Mouse (Mus musculus): ENCODE results near the gene Aacs.
"Not testable (repeated sequence)": the region's sequence is repeated elsewhere in the genome, so short reads cannot be mapped to it uniquely, and the experiment has no call there.

Gene Aacs

DNA sequence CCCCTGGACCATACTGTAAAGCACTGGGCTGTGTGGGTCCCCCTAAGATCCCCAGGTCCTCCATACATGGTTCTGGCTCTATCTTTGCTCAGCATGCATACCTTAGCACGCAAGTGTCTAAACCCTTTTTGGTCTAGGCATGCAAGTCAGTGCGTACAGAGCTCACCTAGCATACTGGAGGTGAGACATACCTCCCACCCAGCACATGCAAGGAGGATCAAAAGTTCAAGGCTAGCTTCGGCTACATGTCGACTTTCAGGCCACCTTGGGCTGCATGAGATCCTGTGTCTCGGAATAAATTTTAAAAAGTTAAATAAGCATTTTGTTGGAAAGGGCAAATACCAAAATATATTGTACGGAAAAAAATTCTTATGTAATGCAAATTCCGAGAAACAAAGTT is 10.4 kb upstream of the Aacs start:
- DNase-seq (ENCODE audit: inconsistent age in 2 of 2, low spot score in 1 of 2) = no peak

DNA sequence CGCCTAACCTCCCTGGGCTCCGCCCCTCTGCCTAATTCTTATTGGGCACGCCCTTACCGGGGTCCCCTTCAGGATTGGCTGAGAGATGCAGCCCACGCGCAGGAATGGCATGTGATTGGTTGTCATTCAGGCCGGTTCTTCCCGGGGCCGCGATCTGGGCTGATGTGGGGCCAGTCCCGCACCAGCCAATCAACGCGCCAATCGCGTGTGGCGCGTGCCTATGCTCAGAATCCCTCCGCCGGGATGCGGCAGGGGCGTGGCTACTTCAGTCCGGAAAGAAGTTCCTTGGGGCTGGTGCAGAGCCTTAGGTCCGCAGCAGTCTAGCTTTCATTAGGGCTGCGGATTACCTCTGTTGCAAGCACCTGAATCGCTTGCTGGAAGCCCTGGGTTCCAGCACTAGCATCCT is 9.9 kb upstream of the Aacs start:
- peak; percentile 98 for DNase-seq (ENCODE audit: inconsistent age in 2 of 2, low spot score in 1 of 2)

DNA sequence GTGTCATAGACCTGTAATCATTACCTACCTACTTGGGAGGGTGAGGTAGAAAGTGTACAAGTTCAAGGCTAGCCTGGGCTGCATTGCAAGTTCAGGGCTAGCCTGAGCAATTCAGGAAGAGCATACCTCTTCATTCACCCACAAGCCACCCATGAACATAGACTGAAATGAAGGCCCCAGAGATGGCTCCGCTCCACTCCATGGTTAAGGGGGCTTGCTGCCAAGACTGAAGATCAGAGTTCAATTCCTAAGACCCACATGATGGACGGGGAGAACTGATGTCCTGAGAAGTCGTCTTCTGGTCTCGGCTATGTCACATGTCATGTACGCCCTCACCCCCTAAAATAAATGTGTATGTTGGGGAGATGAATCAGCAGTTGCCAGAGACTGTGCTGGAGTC is 9.1 kb upstream of the Aacs start:
- DNase-seq (ENCODE audit: inconsistent age in 2 of 2, low spot score in 1 of 2) = no peak

DNA sequence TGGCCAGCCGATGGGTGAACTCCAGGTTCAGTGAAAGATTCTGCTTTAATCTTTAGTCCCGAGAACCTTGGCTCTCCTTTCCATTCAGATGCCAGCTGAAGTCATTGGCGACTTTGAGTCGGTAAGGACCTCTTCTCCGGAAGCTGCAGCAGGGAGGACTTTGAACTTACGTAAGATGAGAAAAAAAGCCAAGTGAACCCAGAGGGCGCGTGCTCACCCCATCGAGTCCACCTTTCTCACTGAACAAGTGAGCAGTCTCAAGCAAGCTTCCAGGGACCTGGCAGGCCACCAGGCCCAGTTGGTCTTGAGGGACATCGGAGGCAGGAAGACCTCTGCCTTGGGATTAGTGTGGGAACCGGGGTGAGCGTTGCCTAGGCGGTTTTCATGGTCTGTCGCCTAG is 8.4 kb upstream of the Aacs start:
- DNase-seq (ENCODE audit: inconsistent age in 2 of 2, low spot score in 1 of 2) = peak in 1 of 2 experiments; percentile 64

DNA sequence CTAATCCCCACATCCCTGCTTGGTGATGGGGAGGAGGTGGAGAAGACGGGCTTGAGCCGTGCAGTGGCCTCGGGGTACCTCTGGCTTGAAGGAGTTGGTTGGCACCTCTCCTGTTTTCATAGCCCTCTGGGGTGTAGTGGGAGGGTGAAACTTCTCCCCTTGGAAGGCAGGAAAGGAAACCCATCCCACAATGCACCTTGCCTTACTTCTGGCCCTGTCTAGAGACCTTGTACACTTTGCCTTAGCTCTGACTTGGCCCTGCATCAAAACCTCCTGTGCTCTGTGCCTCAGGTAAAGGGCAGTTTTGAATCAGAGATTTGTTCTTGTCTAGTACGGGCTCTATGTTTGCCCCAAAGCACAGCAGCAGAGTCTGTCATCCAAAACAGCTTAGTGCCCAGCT is 4.9 kb upstream of the Aacs start:
- peak; percentile 53 to 75 for DNase-seq (ENCODE audit: inconsistent age in 2 of 2, low spot score in 1 of 2)

DNA sequence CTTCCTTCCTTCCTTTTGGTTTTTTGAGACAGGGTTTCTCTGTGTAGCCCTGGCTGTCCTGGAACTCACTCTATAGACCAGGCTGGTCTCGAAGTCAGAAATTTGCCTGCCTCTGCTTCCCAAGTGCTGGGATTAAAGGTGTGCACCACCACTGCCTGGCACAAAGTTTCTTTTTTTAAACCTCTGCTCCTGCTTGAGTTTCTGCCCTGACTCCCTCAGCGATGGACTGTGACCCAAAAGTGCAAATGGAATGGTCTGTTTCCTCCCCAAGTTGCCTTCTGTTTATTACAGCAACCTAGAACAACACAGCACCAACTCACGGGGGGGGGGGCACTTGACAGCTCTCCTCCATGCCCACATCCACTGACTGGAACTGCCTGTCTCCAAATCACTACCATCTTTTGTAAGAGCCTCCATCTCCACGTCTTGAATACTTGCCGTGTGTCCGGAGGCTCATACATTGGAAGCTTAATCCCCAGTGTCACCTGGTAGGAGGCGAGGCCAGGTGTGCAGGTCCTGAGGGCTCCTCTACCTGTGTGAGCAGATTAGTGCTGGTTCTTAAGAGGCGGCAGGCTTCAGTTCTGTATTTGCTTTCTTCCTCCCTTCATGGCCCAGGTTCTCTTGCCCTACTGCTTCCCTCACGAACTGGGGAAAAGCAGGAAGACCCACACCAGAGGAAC is 2.7 kb upstream of the Aacs start:
- no peak for DNase-seq (ENCODE audit: inconsistent age in 2 of 2, low spot score in 1 of 2)

DNA sequence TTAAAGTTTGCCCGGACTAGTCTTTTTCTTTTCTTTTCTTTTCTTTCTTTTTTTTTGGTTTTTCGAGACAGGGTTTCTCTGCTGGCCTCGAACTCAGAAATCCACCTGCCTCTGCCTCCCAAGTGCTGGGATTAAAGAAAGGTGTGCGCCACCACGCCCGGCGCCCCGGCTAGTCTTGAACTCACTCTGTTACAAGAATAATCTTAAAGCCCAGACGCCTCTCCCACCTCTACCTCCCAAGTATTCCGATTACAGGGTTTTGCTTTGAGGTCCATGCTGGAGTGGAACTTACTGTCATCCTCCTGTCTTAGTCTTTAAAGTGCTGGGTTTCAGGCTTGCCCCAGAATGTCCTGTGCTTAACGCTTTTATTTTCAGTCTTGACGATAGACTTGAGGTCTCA is 584 bp upstream of the Aacs start:
- peak in 1 of 2 experiments; percentile 22 for DNase-seq (ENCODE audit: inconsistent age in 2 of 2, low spot score in 1 of 2)

DNA sequence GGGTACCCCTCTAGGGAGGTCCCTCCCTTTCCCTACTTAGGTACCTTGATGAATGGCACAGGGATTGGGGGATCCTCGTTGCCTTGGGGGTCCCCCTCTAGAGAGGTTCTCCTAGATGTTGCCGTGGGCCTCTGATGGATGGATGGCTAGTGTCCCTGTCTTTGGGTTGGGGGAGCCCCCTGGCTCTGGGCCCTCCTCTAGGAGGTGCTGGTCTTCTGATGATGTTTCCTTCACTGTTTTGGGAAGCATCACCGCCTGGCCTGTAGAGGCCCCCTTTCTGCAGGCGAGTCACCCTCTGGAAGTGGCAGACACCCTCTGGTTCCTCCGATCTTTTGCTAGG is 642 bp downstream of the Aacs start:
- no peak for DNase-seq (ENCODE audit: inconsistent age in 2 of 2, low spot score in 1 of 2)

DNA sequence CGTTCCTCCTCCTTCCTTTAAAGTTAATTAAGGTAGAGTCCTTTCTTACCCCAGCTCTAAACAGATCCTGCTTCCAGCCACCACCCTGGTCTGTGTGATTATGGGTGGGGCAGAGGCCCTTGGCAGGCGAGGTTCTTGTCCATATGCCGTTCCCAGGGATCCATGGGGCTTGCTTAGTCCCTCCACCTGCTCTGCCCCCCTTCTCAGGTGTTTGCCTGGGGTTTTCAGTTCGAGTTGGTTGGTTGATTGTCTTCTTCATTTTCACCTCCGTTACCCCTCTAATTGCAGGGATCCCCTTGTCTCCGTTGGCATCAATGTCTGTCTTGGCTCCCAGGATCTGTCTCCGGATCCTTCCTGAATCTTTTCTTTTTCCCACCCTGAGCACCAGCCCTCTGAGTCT is 1.2 kb downstream of the Aacs start:
- DNase-seq (ENCODE audit: inconsistent age in 2 of 2, low spot score in 1 of 2) = no peak

DNA sequence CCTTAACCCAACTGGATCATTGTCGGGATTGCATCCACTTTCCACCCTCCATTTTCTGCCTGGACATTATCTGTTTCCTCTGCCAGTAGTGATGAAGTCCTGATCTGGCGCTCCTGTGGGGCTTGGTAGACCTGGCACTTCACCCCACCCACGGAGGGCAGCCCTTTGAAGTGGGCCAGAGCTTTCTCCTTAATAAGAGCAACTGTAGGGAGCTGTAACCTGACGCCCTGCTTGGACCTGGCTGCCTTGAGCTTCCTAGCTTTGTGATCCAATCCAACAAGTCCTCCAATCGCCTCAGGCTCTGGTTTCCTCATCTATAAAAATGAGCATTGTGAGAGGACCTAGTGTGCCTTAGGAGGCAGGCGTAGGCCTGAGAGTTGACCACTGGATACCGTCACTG is 1.9 kb downstream of the Aacs start:
- DNase-seq (ENCODE audit: inconsistent age in 2 of 2, low spot score in 1 of 2) = no peak

DNA sequence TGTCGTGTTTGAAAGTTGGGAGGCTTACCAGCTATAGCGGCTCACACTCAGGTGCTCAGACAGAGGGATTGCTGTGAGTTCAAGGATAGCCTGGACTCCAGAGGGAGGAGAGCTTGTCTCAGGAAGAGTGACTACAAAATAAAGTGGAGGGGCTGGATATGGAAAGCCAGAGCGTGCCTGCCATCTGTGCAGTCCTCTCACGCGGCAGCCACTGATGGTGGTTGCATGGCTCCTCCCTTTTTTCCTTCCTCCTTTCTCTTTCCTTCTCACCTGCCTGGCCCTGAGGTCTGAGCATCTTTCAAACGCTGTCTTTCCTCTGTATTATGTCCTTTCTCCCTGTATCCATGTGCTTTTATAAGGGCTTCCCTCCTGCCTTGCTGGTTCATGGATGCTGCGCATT is 2.4 kb downstream of the Aacs start:
- DNase-seq (ENCODE audit: inconsistent age in 2 of 2, low spot score in 1 of 2) = no peak

DNA sequence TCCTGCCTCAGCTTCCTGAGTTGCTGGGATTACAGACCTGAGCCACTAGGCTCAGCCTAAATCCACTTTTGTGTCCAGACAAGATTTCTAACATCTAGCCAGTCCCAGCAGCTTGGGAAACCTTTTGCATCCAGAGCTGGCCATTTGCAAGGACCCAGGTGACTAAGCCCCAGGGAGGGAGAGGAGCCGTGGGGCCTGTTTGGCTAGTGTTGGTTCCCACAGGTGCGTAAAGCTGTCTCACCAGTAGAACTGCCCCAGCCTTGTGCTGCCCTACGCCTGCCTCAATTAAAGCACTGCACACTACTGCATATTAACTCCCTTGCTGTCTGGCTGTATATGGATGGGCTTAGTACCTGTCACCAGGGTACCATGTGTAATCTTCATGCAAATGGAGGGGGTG is 3.8 kb downstream of the Aacs start:
- DNase-seq (ENCODE audit: inconsistent age in 2 of 2, low spot score in 1 of 2) = no peak

DNA sequence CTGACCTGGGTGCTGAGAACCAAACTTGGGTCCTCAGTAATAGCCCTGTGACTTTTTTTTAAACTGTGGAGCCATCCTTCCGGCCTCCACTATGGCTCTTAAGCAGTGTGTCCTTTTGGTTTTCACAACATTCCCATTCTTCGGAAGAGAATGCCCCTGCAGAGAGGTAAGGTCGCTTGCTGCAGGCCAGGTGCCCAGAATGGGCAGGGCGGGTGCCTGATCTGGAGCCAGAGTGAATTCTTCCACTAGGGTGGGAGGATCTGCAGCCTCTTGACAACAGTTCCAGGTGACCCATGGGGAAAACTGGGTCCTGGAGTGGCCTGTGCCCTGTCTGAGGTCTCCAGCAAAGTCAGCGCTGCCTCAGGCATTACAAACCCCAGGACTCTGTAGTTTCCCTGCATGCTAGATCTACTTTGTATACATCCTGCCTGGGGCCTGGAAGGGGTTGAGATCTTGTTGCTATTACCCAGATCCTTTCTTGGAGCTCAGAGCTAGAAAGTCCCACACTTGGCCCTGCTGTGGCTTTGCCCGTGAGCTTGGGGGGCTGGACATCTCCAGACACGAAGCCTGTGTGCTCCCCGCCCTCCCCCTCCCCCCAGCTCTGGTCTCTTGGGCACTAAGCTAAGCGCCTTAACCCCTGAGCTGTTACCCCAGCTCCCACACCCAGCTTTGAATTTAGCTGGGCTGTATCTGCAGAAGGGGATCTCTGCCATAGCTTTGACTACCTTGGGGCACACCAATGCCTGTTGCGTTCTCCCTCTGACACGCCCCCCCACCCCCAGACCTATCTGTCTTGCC is 5.0 kb downstream of the Aacs start:
- no peak for DNase-seq (ENCODE audit: inconsistent age in 2 of 2, low spot score in 1 of 2)

DNA sequence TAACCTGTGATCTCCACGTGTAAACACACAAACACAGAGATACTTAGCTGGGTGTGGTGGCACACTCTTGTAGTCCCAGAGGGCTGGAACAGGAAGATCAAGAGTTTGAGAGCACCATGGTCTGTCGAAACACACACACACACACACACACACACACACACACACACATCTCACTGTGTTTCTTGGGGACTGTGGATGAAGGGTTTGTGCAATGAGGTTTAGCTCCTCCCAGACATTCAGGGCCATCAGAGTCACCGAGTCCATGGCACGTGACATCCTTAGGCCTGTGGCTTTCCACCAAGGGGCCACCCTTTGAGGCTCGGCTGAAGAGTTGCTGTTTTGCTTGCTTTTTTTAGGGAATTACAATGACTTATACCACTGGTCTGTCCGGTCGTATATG is 6.9 kb downstream of the Aacs start:
- DNase-seq (ENCODE audit: inconsistent age in 2 of 2, low spot score in 1 of 2) = no peak

DNA sequence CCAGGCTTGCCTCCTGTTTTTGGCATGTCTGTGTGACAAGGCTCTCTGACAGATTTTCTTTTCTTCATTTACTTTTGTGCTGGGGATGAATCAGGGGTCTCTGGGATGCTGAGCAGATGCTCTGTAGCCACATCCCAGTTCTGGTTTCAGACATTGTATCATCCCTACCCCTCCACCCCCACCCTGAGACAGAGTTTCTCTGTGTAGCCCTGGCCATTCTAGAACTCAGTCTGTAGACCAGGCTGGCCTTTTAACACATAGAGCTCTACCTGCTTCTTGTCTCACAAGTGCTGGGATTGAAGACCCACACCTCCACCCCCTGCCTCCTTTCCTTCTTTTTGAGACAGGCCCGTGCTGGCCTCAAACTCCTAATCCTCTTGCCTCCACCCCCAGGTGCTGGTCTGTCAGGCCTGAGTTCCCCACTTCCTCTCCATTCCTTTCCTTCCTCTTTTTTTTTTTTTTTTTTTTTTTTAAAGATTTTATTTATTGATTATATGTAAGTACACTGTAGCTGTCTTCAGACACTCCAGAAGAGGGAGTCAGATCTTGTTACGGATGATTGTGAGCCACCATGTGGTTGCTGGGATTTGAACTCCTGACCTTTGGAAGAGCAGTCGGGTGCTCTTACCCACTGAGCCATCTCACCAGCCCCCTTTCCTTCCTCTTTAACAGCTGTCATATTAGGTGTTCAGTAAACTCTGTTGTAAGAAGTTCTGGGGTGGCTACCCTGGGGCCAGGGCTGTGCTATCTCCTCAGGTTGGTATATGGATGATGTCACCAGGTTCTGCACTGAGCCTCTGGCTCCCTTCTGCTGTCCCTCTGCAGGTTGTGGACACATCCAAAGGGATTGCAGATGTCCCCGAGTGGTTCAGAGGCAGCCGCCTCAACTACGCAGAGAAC is 8.3 kb downstream of the Aacs start:
- no peak for DNase-seq (ENCODE audit: inconsistent age in 2 of 2, low spot score in 1 of 2)

DNA sequence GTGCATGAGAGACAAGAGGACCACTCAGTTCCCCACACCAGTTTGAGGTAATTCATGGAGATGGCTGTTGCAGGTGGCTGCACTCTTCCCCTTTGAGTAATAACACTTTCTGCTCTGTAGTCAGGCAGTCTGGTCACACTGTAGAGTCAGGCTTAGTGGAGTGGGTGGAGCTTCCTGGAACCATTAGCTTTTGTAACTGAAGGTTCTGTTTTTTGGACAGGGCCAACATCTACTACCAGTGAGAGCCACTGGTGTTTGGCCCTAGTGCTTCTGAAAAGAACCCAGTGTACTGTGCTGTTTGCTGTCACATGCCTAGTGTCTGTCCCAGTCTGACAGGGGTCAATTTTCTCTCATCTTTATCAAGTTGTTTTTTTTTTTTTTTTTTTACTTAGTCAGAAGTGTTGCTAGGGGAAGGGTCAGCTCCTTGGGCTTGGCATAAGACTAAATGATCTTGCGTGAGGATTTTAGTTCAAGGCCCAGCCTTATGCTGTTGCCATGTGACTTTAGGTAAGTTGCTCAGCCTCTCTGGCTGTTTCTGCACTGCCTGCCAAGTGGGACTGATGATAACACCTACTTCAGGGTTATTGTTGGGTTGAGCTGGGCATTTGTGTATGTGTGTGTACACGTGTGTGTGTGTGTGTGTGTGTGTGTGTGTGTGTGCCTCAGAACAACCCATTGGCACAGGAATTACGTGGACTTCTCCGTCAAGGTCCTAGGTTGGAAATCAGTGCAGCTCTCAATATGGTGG is 9.6 kb downstream of the Aacs start:
- DNase-seq (ENCODE audit: inconsistent age in 2 of 2, low spot score in 1 of 2) = peak in 1 of 2 experiments; percentile 64

DNA sequence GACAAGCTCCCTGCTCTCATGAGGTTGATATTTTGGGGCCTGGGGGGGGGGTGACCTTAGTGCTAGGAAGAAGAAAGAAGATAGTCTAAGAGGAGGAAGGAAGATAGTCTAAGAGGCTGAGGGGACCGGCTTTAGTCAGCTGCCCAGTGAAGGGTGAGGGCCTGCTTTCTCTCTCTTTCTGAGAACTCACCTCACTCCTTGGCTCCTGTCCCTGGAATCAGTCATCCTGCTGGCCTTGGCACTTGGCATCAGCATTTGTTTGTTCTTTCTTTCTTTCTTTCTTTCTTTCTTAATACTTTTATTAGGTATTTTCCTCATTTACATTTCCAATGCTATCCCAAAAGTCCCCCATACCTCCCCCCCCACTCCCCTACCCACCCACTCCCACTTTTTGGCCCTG is 10.5 kb downstream of the Aacs start:
- DNase-seq (ENCODE audit: inconsistent age in 2 of 2, low spot score in 1 of 2) = peak; percentile 45 to 79

DNA sequence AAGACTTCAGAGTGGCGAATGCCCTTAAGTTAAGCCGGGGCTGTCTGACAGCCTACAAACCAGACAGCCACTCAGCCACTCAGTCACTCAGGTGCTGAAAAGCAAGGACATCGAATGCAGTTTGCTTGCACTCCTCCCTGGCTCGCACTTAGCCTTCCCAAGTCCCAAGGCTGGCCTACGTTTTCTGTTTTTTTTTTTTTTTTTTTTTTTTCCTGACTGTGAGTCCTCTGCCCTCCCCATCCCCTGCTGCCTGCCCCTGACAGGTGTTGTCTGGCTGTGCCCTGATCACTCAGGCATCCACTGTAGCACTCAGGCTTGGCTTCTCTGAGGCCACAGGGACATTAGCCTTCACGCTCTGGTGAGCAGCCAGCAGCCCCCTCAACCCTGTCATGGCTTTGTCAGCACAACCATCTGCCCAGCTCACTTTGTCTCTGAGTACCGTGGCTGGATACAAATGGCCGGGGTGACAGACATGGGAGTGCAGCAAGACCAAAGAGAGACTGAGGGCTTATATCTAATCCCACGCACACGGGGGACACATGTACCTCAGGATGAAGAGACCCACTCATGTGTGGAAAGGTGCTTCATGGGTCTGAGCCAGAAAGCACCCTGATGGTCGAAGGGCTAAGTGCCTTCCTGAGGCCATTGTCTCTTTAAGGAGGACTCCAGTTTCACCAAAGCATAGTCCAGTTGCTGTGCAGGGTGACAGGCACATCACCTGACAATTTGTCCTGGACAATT is 11.9 kb downstream of the Aacs start:
- DNase-seq (ENCODE audit: inconsistent age in 2 of 2, low spot score in 1 of 2) = no peak

DNA sequence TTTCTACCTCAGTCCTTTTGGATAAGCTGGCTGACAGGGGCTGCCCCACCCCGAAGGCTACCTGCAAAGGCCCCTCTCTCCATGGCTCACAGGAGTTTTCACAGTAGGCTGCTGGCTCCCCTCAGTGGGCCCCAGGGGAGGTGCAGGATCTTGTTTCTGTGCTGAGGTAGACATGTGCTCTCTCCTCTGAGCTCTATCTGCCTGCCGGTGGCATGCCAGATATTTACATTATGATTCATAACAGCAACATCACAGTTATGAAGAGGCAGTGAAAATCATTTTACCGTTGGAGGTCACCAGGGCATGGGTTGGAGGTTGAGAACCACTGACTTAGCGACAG is 12.5 kb downstream of the Aacs start:
- DNase-seq (ENCODE audit: inconsistent age in 2 of 2, low spot score in 1 of 2) = no peak

DNA sequence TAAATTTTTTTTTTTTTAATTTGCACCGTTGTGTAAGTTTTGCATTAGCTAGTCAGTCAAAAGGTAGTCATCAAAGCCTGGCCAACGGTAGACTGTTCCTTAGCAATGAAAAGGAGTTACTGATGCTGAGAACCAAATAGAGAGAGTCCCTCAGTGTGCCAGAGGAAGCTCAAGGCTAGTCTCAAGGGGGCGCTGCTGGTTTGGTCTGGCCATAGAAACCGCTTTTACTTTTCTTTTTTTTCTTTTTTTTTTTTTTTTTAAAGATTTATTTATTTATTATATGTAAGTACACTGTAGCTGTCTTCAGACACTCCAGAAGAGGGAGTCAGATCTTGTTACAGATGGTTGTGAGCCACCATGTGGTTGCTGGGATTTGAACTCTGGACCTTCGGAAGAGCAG is 13.3 kb downstream of the Aacs start:
- not testable (repeated sequence) for DNase-seq (ENCODE audit: inconsistent age in 2 of 2, low spot score in 1 of 2)

DNA sequence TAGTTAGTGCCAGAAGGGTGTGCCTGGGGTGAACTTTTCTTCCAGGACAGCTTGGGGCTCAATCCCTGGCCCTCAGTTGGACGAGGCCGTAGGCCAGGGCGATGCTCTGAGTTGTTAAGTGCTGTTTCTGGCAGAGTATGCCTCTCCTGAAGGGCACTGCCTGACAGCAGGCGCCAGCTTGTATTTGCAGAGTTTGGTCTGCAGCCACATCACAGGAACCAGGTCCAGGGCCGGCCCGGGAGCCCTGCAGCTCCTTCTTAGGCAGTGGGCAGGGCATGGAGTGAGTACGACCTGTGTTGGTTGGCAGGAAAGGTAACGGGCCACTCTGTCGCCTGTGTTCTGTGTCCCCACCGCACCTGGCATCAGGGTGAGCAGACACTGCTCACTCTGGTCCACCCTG is 15.5 kb downstream of the Aacs start:
- no peak for DNase-seq (ENCODE audit: inconsistent age in 2 of 2, low spot score in 1 of 2)
